Mouse (Mus musculus): ENCODE data around the gene Eaf2.
"Not testable (repeated sequence)": the region's sequence is repeated elsewhere in the genome, so short reads cannot be mapped to it uniquely, and the experiment has no call there.

The Eaf2 gene

GRCm38 (mm10) chr16:36846894-36847293, 27.9 kb downstream of the Eaf2 start:
- not testable (repeated sequence) for DNase-seq (ENCODE audit: low spot score in 2 of 2)

- DNase-seq (ENCODE audit: low spot score in 2 of 2), result no peak
Observed at GRCm38 (mm10) chr16:36828820-36829219, 46.0 kb downstream of the Eaf2 start.

GRCm38 (mm10) chr16:36828054-36828786, 46.6 kb downstream of the Eaf2 start, which contains the start of gene Iqcb1:
Gene Iqcb1 (plus strand): TSS chr16:36828385.
- DNase-seq (ENCODE audit: low spot score in 2 of 2), result peak; percentile 79 to 82

- no peak for DNase-seq (ENCODE audit: low spot score in 2 of 2)
Observed at GRCm38 (mm10) chr16:36827611-36828053, 47.2 kb downstream of the Eaf2 start.

- DNase-seq (ENCODE audit: low spot score in 2 of 2), result no peak
Observed at GRCm38 (mm10) chr16:36821474-36821873, 53.3 kb downstream of the Eaf2 start.

GRCm38 (mm10) chr16:36820747-36821146, 54.1 kb downstream of the Eaf2 start:
- DNase-seq (ENCODE audit: low spot score in 2 of 2), result no peak

GRCm38 (mm10) chr16:36820016-36820415, 54.8 kb downstream of the Eaf2 start:
- DNase-seq (ENCODE audit: low spot score in 2 of 2), result no peak

- peak; percentile 70 to 72 for DNase-seq (ENCODE audit: low spot score in 2 of 2)
Observed at GRCm38 (mm10) chr16:36817321-36817926, 57.4 kb downstream of the Eaf2 start.

GRCm38 (mm10) chr16:36816916-36817315, 57.9 kb downstream of the Eaf2 start:
- no peak for DNase-seq (ENCODE audit: low spot score in 2 of 2)

- no peak for DNase-seq (ENCODE audit: low spot score in 2 of 2)
Observed at GRCm38 (mm10) chr16:36813680-36814079, 61.1 kb downstream of the Eaf2 start.

- DNase-seq (ENCODE audit: low spot score in 2 of 2), result no peak
Observed at GRCm38 (mm10) chr16:36808616-36809015, 66.2 kb downstream of the Eaf2 start.

GRCm38 (mm10) chr16:36802361-36802760, 72.4 kb downstream of the Eaf2 start:
- no peak for DNase-seq (ENCODE audit: low spot score in 2 of 2)

- DNase-seq (ENCODE audit: low spot score in 2 of 2), result no peak
Observed at GRCm38 (mm10) chr16:36798334-36798733, 76.5 kb downstream of the Eaf2 start.

GRCm38 (mm10) chr16:36794976-36795375, 79.8 kb downstream of the Eaf2 start:
- no peak for DNase-seq (ENCODE audit: low spot score in 2 of 2)

GRCm38 (mm10) chr16:36790166-36790565, 84.6 kb downstream of the Eaf2 start:
- DNase-seq (ENCODE audit: low spot score in 2 of 2), result no peak

GRCm38 (mm10) chr16:36786466-36786865, 88.3 kb downstream of the Eaf2 start:
- DNase-seq (ENCODE audit: low spot score in 2 of 2), result no peak

- no peak for DNase-seq (ENCODE audit: low spot score in 2 of 2)
Observed at GRCm38 (mm10) chr16:36784594-36785313, 90.0 kb downstream of the Eaf2 start, which contains the start of gene Slc15a2. Gene Slc15a2 (minus strand): TSS chr16:36784962.

GRCm38 (mm10) chr16:36784146-36784545, 90.7 kb downstream of the Eaf2 start:
- DNase-seq (ENCODE audit: low spot score in 2 of 2), result no peak

- no peak for DNase-seq (ENCODE audit: low spot score in 2 of 2)
Observed at GRCm38 (mm10) chr16:36775658-36776057, 99.1 kb downstream of the Eaf2 start.

- no peak for DNase-seq (ENCODE audit: low spot score in 2 of 2)
Observed at GRCm38 (mm10) chr16:36772996-36773395, 101.8 kb downstream of the Eaf2 start.

GRCm38 (mm10) chr16:36771703-36772102, 103.1 kb downstream of the Eaf2 start:
- no peak for DNase-seq (ENCODE audit: low spot score in 2 of 2)

- DNase-seq (ENCODE audit: low spot score in 2 of 2), result no peak
Observed at GRCm38 (mm10) chr16:36771244-36771643, 103.6 kb downstream of the Eaf2 start.

Data from heart, adult 9 months (tissue).